Mouse (Mus musculus) heart, postnatal 0 days (tissue): Measurements from ENCODE around the gene Lingo2. TPM values are rescaled to one million over a fixed set of nuclear protein-coding genes. Genes with fewer than 3 reads are reported as not detected.

ENCODE experiments used
- ATAC-seq: fragments of 200-750 bp; cut with Nextera tagmentation; 2 replicates; pipeline ENCODE4 v1.8.0; 2017; ENCODE audit warnings: low read depth, moderate number of reproducible peaks, moderate library complexity; ENCODE audit not compliant: insufficient read depth
- DNase-seq: peaks from one replicate; pipeline ENCODE4 v3.0.0-alpha.2; 2016; ENCODE audit warnings: low spot score
- H3K27ac ChIP-seq: fragments of 300-500 bp; sonication (generic); 2 replicates; pipeline ENCODE4 v1.5.1; 2014; ENCODE audit warnings: low read depth, mild to moderate bottlenecking
- H3K27me3 ChIP-seq: fragments of 300-500 bp; sonication (generic); 2 replicates; pipeline ENCODE4 v1.6.1; 2014; ENCODE audit warnings: low read length, mixed read lengths; ENCODE audit not compliant: control insufficient read depth, insufficient read depth
- H3K36me3 ChIP-seq: fragments of 300-500 bp; sonication (generic); replicated peaks from 2 replicates; pipeline ENCODE4 v1.6.1; 2014; ENCODE audit warnings: low read length, mixed read lengths; ENCODE audit not compliant: control insufficient read depth, insufficient read depth
- H3K4me1 ChIP-seq: fragments of 300-500 bp; sonication (generic); 2 replicates; pipeline ENCODE4 v1.6.1; 2014; ENCODE audit warnings: antibody characterized with exemption; ENCODE audit not compliant: control insufficient read depth, insufficient read depth
- H3K4me2 ChIP-seq: fragments of 300-500 bp; sonication (generic); 2 replicates; pipeline ENCODE4 v1.6.1; 2014; ENCODE audit warnings: low read depth, mild to moderate bottlenecking, low read length, moderate library complexity
- H3K4me3 ChIP-seq: fragments of 300-500 bp; sonication (generic); 2 replicates; pipeline ENCODE4 v1.5.1; 2014; ENCODE audit warnings: low read depth, low read length
- H3K9ac ChIP-seq: fragments of 300-500 bp; sonication (generic); replicated peaks from 2 replicates; pipeline ENCODE4 v1.6.1; 2014; ENCODE audit warnings: low read depth, low read length, mixed read lengths
- H3K9me3 ChIP-seq: fragments of 300-500 bp; sonication (generic); replicated peaks from 2 replicates; pipeline ENCODE4 v1.6.1; 2016; ENCODE audit warnings: low read length; ENCODE audit not compliant: control insufficient read depth
- CTCF ChIP-seq: IDR thresholded peaks from 2 replicates; pipeline ENCODE4 v1.5.1; 2016; ENCODE audit warnings: antibody characterized with exemption, control low read depth, low read depth
- EP300 ChIP-seq: IDR thresholded peaks from 2 replicates; pipeline ENCODE4 v1.6.1; 2016; ENCODE audit warnings: antibody characterized with exemption, low read depth
- WGBS: fragments of 180-500 bp; shearing (Covaris S2); extraction: QIAGEN DNeasy Blood & Tissue Kit; methylation state at CpG from one replicate; pipeline ENCODE4 v1.1.7; 2014; 5-methylcytosine and 5-hydroxymethylcytosine counted together
- polyA plus RNA-seq: library from polyadenylated mRNA; unstranded; fragments of >200 nt; fragmentation: Nextera tagmentation; extraction: Ambion mirVana; gene quantifications from 2 replicates; pipeline ENCODE4 v1.2.1, GENCODE M21; 2015
- total RNA-seq: library from RNA; depleted of rRNA; stranded (reverse); fragments of >200 nt; gene quantifications from 2 replicates; pipeline ENCODE4 v1.2.3, GENCODE M21; 2014; ENCODE audit warnings: low replicate concordance; rRNA removed

Gene Lingo2
- total RNA-seq (not detected in 2 replicates), polyA plus RNA-seq (0.04 and 0.12 TPM in 2 replicates)

GRCm38 (mm10) chr4:36951150-36951954, at the start of gene Lingo2:
Gene Lingo2 (minus strand): TSS chr4:36951747.
- no peak for ATAC-seq
- TF ChIP-seq CTCF, result no peak
- TF ChIP-seq EP300, result no peak
- Histone ChIP-seq H3K9ac (0 out of 2 replicates have a peak within 1 kb of the TSS, but pooled peaks have one; percentile 20), H3K4me1 (no peaks in the 10 kb centered on the region), H3K36me3 (no peaks in the 10 kb centered on the region), H3K4me3 (peak within 1 kb of the TSS; percentile 52), H3K27ac (no peak within 1 kb of the TSS), H3K9me3 (no peaks in the 10 kb centered on the region), H3K27me3 (peaks cover 56% of the 10 kb centered on the region), H3K4me2 (peak within 1 kb of the TSS; percentile 86)
- DNase-seq, result peak; percentile 10
- WGBS, result under 1% methylated on average over 61 of the region's 61 CpGs

GRCm38 (mm10) chr4:36973358-36973757, 21.8 kb upstream of the Lingo2 start:
- Histone ChIP-seq H3K27me3 (no peaks in the 10 kb centered on the region), H3K27ac (no peak overlapping the region), H3K4me3 (no peak overlapping the region), H3K4me2 (no peak overlapping the region), H3K9me3 (no peaks in the 10 kb centered on the region), H3K9ac (no peak overlapping the region), H3K36me3 (no peaks in the 10 kb centered on the region), H3K4me1 (no peaks in the 10 kb centered on the region)
- DNase-seq (no peak), ATAC-seq (no peak)
- 73% methylated on average over 4 of the region's 4 CpGs for WGBS
- TF ChIP-seq CTCF (no peak), EP300 (no peak)

DNA sequence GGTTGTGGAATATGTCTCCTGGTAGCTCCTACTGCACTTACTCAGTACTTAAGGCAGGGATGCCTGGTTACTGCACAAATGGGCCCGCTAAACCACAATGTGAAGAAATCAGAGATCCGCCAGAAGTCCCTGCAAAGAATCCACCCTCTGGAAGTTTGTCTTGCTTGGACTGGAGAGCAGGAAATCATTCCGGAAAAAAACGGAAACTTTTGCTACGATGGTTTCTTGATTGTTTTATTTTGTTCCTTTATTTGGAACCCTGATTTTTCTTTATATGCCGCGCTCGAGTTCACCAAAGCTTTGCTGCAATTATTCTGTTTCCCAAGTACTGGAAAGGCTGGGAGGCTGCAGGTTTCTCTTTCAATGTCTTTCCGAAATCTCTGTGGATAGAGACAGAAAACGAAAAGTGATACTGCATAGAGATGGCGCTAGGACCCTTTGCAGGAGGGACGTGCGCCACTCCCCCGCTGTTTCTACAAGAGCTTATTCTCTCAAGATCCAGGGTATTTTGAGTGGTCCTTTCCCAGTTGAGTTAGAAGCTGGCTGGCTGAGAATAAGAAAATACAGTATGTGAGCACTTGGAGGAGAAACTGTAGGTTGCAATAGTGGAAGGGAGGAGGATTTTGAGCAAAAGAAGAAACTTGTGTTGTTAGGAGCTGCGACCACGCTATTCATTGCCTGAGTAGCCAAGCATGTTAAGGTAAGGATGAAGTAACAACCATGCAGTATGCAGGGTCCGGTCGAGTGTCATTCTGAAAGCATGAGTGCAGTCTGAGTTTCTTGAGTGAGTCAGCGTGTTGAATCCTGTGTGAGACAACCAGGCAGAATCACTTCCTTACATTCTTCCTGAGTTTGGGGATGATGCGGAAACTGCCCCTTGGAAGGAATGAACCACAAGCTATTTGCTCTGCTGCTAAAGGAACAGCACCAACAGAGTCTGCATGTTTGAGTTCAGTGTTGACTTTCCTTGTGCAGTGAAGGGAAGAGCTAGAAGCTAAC, 1.2 kb upstream of the Lingo2 start:
- no peak overlapping the region for H3K27ac ChIP-seq
- ATAC-seq, result no peak
- H3K9ac ChIP-seq, result no peak overlapping the region
- H3K36me3 ChIP-seq, result no peaks in the 10 kb centered on the region
- 10% methylated on average over 20 of the region's 20 CpGs for WGBS
- no peak for TF ChIP-seq CTCF
- TF ChIP-seq EP300, result no peak
- DNase-seq, result no peak
- H3K4me2 ChIP-seq, result peak overlapping the region; percentile 86
- H3K9me3 ChIP-seq, result no peaks in the 10 kb centered on the region
- peak overlapping the region; percentile 52 for H3K4me3 ChIP-seq
- H3K27me3 ChIP-seq, result peaks cover 56% of the 10 kb centered on the region
- no peaks in the 10 kb centered on the region for H3K4me1 ChIP-seq

DNA sequence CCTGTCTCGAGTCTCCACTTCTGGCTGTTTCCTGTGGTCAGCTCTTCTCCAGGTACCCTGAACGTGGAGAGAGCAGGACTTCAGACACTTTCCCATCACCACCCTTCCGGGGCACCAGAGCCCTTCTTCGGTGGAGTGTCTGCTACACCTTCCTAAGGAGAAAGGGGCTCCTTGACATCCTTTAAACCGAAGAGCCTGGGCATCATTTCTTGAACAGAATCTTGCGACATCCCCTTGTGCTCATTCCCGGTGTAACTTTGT, 338 bp upstream of the Lingo2 start:
- Histone ChIP-seq H3K27ac (no peak overlapping the region), H3K36me3 (no peaks in the 10 kb centered on the region), H3K4me3 (peak overlapping the region; percentile 52), H3K4me2 (peak overlapping the region; percentile 86), H3K9ac (no peak overlapping the region), H3K27me3 (peaks cover 56% of the 10 kb centered on the region), H3K9me3 (no peaks in the 10 kb centered on the region), H3K4me1 (no peaks in the 10 kb centered on the region)
- ATAC-seq (no peak), DNase-seq (no peak)
- TF ChIP-seq EP300 (no peak), CTCF (no peak)
- WGBS, result 2% methylated on average over 7 of the region's 7 CpGs

- Histone ChIP-seq H3K4me3 (peak overlapping the region; percentile 52), H3K27ac (no peak overlapping the region), H3K27me3 (peaks cover 56% of the 10 kb centered on the region), H3K4me2 (peak overlapping the region; percentile 86), H3K4me1 (no peaks in the 10 kb centered on the region), H3K9ac (no peak overlapping the region), H3K36me3 (no peaks in the 10 kb centered on the region), H3K9me3 (no peaks in the 10 kb centered on the region)
- under 1% methylated on average over 11 of the region's 11 CpGs for WGBS
- no peak for ATAC-seq
- TF ChIP-seq CTCF (no peak), EP300 (no peak)
- DNase-seq, result no peak
These were observed 777 bp downstream of the Lingo2 start for GRCm38 (mm10) chr4:36950790-36951149.
